Mouse (Mus musculus) stomach, postnatal 0 days (tissue): Measurements from ENCODE around the gene Morc3.

ENCODE experiments used
- CTCF ChIP-seq: IDR thresholded peaks from 2 replicates; pipeline ENCODE4 v1.5.1; 2016; ENCODE audit warnings: antibody characterized with exemption, low read depth, mild to moderate bottlenecking, moderate library complexity
- EP300 ChIP-seq: optimal IDR thresholded peaks from 2 replicates; pipeline ENCODE3; 2016; ENCODE audit warnings: antibody characterized with exemption

- TF ChIP-seq EP300: no peak
- no peak for TF ChIP-seq CTCF
Observed at GRCm38 (mm10) chr16:93912158-93912557, 80.2 kb downstream of the Morc3 start.
